Mouse (Mus musculus) E14TG2a.4 (cell line): ENCODE measurements around the gene Tnp1.

ENCODE experiments used
- H3K27me3 ChIP-seq: 2 replicates; pipeline ENCODE4 v1.6.1; 2014; ENCODE audit warnings: low read length, control low read depth; ENCODE audit not compliant: insufficient read depth
- H3K36me3 ChIP-seq: 2 replicates; pipeline ENCODE4 v1.6.1; 2014; ENCODE audit warnings: low read length, control low read depth; ENCODE audit not compliant: insufficient read depth
- H3K4me1 ChIP-seq: replicated peaks from 2 replicates; pipeline ENCODE4 v1.6.1; 2014; ENCODE audit warnings: low read depth, low read length, control low read depth
- H3K4me3 ChIP-seq: replicated peaks from 2 replicates; pipeline ENCODE4 v1.5.1; 2014; ENCODE audit warnings: mild to moderate bottlenecking, low read length
- H3K9me3 ChIP-seq: 2 replicates; pipeline ENCODE4 v1.6.1; 2014; ENCODE audit warnings: low read length, control low read depth
- CTCF ChIP-seq: conservative IDR thresholded peaks from 2 replicates; pipeline ENCODE4 v1.5.1; 2014; ENCODE audit warnings: low read length
- NANOG ChIP-seq: IDR thresholded peaks from 2 replicates; pipeline ENCODE4 v1.6.1; 2014; ENCODE audit warnings: borderline replicate concordance, low read length, mixed read lengths
- POU5F1 ChIP-seq: IDR thresholded peaks from 2 replicates; pipeline ENCODE4 v1.6.1; 2014; ENCODE audit warnings: low read length, borderline replicate concordance

The Tnp1 gene

GRCm38 (mm10) chr1:73028741-73029140, 13.0 kb upstream of the Tnp1 start:
- TF ChIP-seq CTCF (no peak), POU5F1 (no peak), NANOG (no peak)
- H3K4me3 ChIP-seq = no peak overlapping the region
- H3K9me3 ChIP-seq = no peaks in the 10 kb centered on the region
- no peaks in the 10 kb centered on the region for H3K4me1 ChIP-seq
- H3K27me3 ChIP-seq = peaks cover 2% of the 10 kb centered on the region; the same call in 1 of the 2 replicates
- H3K36me3 ChIP-seq = no peaks in the 10 kb centered on the region

GRCm38 (mm10) chr1:73027381-73027780, 11.7 kb upstream of the Tnp1 start:
- Histone ChIP-seq H3K4me1 (no peaks in the 10 kb centered on the region), H3K27me3 (peaks cover 2% of the 10 kb centered on the region; the same call in 1 of the 2 replicates), H3K36me3 (no peaks in the 10 kb centered on the region), H3K9me3 (no peaks in the 10 kb centered on the region), H3K4me3 (no peak overlapping the region)
- TF ChIP-seq NANOG = no peak
- TF ChIP-seq POU5F1 = no peak
- TF ChIP-seq CTCF = no peak

- Histone ChIP-seq H3K36me3 (no peaks in the 10 kb centered on the region), H3K9me3 (no peaks in the 10 kb centered on the region), H3K4me3 (no peak overlapping the region), H3K27me3 (peaks cover 2% of the 10 kb centered on the region; the same call in 1 of the 2 replicates), H3K4me1 (no peaks in the 10 kb centered on the region)
- TF ChIP-seq NANOG (no peak), CTCF (no peak), POU5F1 (no peak)
Measured at GRCm38 (mm10) chr1:73026786-73027299, 11.1 kb upstream of the Tnp1 start.

GRCm38 (mm10) chr1:73026157-73026556, 10.4 kb upstream of the Tnp1 start:
- Histone ChIP-seq H3K27me3 (no peaks in the 10 kb centered on the region), H3K4me3 (no peak overlapping the region), H3K4me1 (no peaks in the 10 kb centered on the region), H3K9me3 (no peaks in the 10 kb centered on the region), H3K36me3 (no peaks in the 10 kb centered on the region)
- no peak for TF ChIP-seq POU5F1

- Histone ChIP-seq H3K4me3 (no peak overlapping the region), H3K36me3 (no peaks in the 10 kb centered on the region), H3K27me3 (no peaks in the 10 kb centered on the region), H3K4me1 (no peaks in the 10 kb centered on the region), H3K9me3 (peaks cover 19% of the 10 kb centered on the region)
- TF ChIP-seq CTCF (no peak), POU5F1 (no peak), NANOG (no peak)
Measured at GRCm38 (mm10) chr1:73006847-73007246, 8.9 kb downstream of the Tnp1 start.

- no peaks in the 10 kb centered on the region for H3K27me3 ChIP-seq
- TF ChIP-seq POU5F1 = no peak
- no peak overlapping the region for H3K4me3 ChIP-seq
- no peaks in the 10 kb centered on the region for H3K4me1 ChIP-seq
- H3K36me3 ChIP-seq = no peaks in the 10 kb centered on the region
- peaks cover 19% of the 10 kb centered on the region for H3K9me3 ChIP-seq
Measured at GRCm38 (mm10) chr1:73004890-73005289, 10.8 kb downstream of the Tnp1 start.

GRCm38 (mm10) chr1:73002637-73003036, 13.1 kb downstream of the Tnp1 start:
- Histone ChIP-seq H3K4me1 (no peaks in the 10 kb centered on the region), H3K4me3 (no peak overlapping the region), H3K27me3 (no peaks in the 10 kb centered on the region), H3K36me3 (no peaks in the 10 kb centered on the region), H3K9me3 (peaks cover 11% of the 10 kb centered on the region)
- TF ChIP-seq NANOG (no peak), CTCF (no peak), POU5F1 (no peak)

- Histone ChIP-seq H3K9me3 (peaks cover 6% of the 10 kb centered on the region), H3K4me1 (no peaks in the 10 kb centered on the region), H3K36me3 (no peaks in the 10 kb centered on the region), H3K4me3 (no peak overlapping the region), H3K27me3 (no peaks in the 10 kb centered on the region)
- no peak for TF ChIP-seq POU5F1
- TF ChIP-seq CTCF = no peak
- no peak for TF ChIP-seq NANOG
Measured at GRCm38 (mm10) chr1:73001961-73002360, 13.7 kb downstream of the Tnp1 start.

GRCm38 (mm10) chr1:72994751-72995528, 20.8 kb downstream of the Tnp1 start:
- no peak overlapping the region for H3K4me3 ChIP-seq
- no peaks in the 10 kb centered on the region for H3K36me3 ChIP-seq
- H3K4me1 ChIP-seq = no peaks in the 10 kb centered on the region
- no peak for TF ChIP-seq POU5F1
- no peak for TF ChIP-seq CTCF
- TF ChIP-seq NANOG = no peak
- 0 out of 2 replicates have a peak, but pooled peaks cover 6% of the 10 kb centered on the region for H3K9me3 ChIP-seq
- no peaks in the 10 kb centered on the region for H3K27me3 ChIP-seq
